Mouse (Mus musculus) heart, embryonic 14.5 days (tissue): ENCODE measurements around the gene Gmnn. TPM values are rescaled to one million over a fixed set of nuclear protein-coding genes. Genes with fewer than 3 reads are reported as not detected.

Experiments
- ATAC-seq: fragments of 200-750 bp; cut with Nextera tagmentation; 2 replicates; pipeline ENCODE4 v1.8.0; 2017; ENCODE audit warnings: low read depth, moderate TSS enrichment; ENCODE audit not compliant: insufficient number of reproducible peaks, insufficient read depth, low FRiP score
- H3K27ac ChIP-seq, 2 experiments: fragments of 200-500 bp in 1 of 2; fragments of 300-500 bp in 1 of 2; sonication (generic) in 1 of 2; replicated peaks in 1 of 2; 2 replicates each; pipeline ENCODE4 v1.5.1; 2012 to 2014; ENCODE audit warnings: low read depth in 2 of 2, low read length in 2 of 2, control low read depth in 1 of 2, mild to moderate bottlenecking in 1 of 2, mixed read lengths in 1 of 2; ENCODE audit not compliant: control insufficient read depth in 1 of 2, insufficient read depth in 1 of 2
- H3K27me3 ChIP-seq: fragments of 300-500 bp; sonication (generic); 2 replicates; pipeline ENCODE4 v1.6.1; 2014; ENCODE audit warnings: mild to moderate bottlenecking, low read length, control low read depth; ENCODE audit not compliant: control insufficient read depth, insufficient read depth
- H3K36me3 ChIP-seq: fragments of 300-500 bp; sonication (generic); 2 replicates; pipeline ENCODE4 v1.6.1; 2014; ENCODE audit warnings: mild to moderate bottlenecking, control low read depth, low read length, mixed read lengths; ENCODE audit not compliant: control insufficient read depth, insufficient read depth
- H3K4me1 ChIP-seq, 2 experiments: fragments of 200-500 bp in 1 of 2; fragments of 300-500 bp in 1 of 2; sonication (generic) in 1 of 2; 2 replicates each; pipeline ENCODE4 v1.6.1; 2012 to 2014; ENCODE audit warnings: low read length in 2 of 2, control low read depth in 1 of 2, mixed read lengths in 1 of 2; ENCODE audit not compliant: control insufficient read depth in 2 of 2, insufficient read depth in 2 of 2
- H3K4me2 ChIP-seq: fragments of 300-500 bp; sonication (generic); 2 replicates; pipeline ENCODE4 v1.6.1; 2014; ENCODE audit warnings: mild to moderate bottlenecking, low read length
- H3K4me3 ChIP-seq, 2 experiments: fragments of 200-500 bp in 1 of 2; fragments of 300-500 bp in 1 of 2; sonication (generic) in 1 of 2; 2 replicates each; pipeline ENCODE4 v1.5.1; 2012 to 2014; ENCODE audit warnings: low read length in 2 of 2, mild to moderate bottlenecking in 2 of 2, control low read depth in 1 of 2, low read depth in 1 of 2, moderate library complexity in 1 of 2; ENCODE audit not compliant: control insufficient read depth in 1 of 2, insufficient read depth in 1 of 2
- H3K9ac ChIP-seq: fragments of 300-500 bp; sonication (generic); 2 replicates; pipeline ENCODE4 v1.6.1; 2014; ENCODE audit warnings: mild to moderate bottlenecking, low read length
- H3K9me3 ChIP-seq: fragments of 300-500 bp; sonication (generic); 2 replicates; pipeline ENCODE4 v1.6.1; 2016; ENCODE audit warnings: low read length, control low read depth; ENCODE audit not compliant: control insufficient read depth
- WGBS: fragments of 180-500 bp; shearing (Covaris S2); extraction: QIAGEN DNeasy Blood & Tissue Kit; methylation state at CpG from one replicate; pipeline ENCODE4 v1.1.7; 2014; 5-methylcytosine and 5-hydroxymethylcytosine counted together
- polyA plus RNA-seq: library from polyadenylated mRNA; unstranded; fragments of >200 nt; fragmentation: Nextera tagmentation; extraction: Ambion mirVana; gene quantifications from 2 replicates; pipeline ENCODE4 v1.2.1, GENCODE M21; 2014

The Gmnn gene
- polyA plus RNA-seq, 1 experiment from 2014 or later = 108 TPM

DNA sequence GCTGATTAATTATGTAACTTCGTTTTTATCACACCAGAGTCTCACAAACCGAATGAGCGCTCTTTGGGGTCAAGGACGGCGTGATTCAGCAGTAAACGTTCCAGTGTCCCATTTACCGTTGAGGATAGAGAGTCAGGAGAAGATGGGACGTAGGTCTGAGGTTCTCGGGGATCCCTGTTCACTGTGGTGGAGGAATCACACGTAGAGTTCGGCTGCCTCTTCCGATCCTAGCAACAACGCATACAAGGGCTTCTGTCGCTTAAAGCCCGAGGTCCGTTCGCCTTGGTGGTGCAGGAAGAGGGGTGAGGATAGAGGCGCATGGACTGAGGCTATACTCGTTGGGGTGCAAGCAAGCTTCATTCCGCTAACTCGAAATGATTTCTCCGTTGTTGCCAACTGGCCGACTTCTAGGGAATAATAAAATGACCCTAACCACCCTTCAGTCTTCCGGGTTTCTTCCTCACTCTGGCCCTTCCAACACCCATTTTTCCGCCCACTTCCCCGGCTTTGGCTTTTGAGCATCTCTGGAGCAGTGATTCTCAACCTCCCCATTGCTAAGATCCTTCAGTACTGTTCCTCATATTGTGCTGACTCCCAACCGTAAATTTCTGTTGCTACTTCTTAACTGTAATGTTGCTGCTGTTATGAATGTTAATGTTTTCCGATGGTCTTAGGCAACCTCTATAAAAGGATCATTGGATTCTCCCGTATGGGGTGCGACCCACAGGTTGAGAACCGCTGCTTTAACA, 38.4 kb upstream of the Gmnn start:
- no peaks in the 10 kb centered on the region for H3K27me3 ChIP-seq
- peak; percentile 1; the same call in 1 of the 2 replicates for ATAC-seq
- under 1% methylated on average over 31 of the region's 31 CpGs for WGBS
- H3K36me3 ChIP-seq = peaks cover 8% of the 10 kb centered on the region
- peaks cover 0 to 21% of the 10 kb centered on the region in 2 experiments; a peak in 3 of 4 replicates for H3K4me1 ChIP-seq
- no peaks in the 10 kb centered on the region for H3K9me3 ChIP-seq
- peak overlapping the region; percentile 91 for H3K4me2 ChIP-seq
- peak overlapping the region; percentile 74 to 99 for H3K4me3 ChIP-seq
- peak overlapping the region; percentile 84 to 88 for H3K27ac ChIP-seq
- H3K9ac ChIP-seq = peak overlapping the region; percentile 99

DNA sequence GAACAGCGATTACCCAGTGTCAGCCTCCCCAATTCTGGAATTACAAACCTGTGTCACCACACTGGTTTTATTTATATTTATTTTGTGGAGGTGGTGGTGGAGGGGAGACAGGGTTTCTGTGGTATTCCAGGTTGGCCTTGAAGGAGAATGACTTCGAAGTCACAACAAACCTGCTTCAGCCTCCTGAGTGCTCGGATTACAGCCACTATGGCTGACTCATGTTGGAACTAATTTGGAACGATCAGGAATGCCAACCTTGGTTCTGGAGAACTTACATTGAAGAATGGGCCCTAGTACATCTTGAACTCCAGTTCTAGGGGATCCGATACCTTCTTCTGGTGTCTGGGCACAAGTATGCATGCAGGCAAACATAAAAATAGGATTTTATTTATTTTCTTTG, 37.7 kb upstream of the Gmnn start:
- 0 out of 2 replicates have a peak, but pooled peaks cover 3% of the 10 kb centered on the region for H3K36me3 ChIP-seq
- peak overlapping the region in 1 of 2 experiments; percentile 99; a peak in 2 of 4 replicates for H3K4me3 ChIP-seq
- WGBS = 60% methylated on average over 5 of the region's 5 CpGs
- peak overlapping the region; percentile 91 for H3K4me2 ChIP-seq
- peaks cover 0 to 17% of the 10 kb centered on the region in 2 experiments; a peak in 3 of 4 replicates for H3K4me1 ChIP-seq
- peak overlapping the region; percentile 99 for H3K9ac ChIP-seq
- no peak for ATAC-seq
- H3K27me3 ChIP-seq = no peaks in the 10 kb centered on the region
- peak overlapping the region in 1 of 2 experiments; percentile 84; a peak in 1 of 4 replicates for H3K27ac ChIP-seq
- H3K9me3 ChIP-seq = no peaks in the 10 kb centered on the region

DNA sequence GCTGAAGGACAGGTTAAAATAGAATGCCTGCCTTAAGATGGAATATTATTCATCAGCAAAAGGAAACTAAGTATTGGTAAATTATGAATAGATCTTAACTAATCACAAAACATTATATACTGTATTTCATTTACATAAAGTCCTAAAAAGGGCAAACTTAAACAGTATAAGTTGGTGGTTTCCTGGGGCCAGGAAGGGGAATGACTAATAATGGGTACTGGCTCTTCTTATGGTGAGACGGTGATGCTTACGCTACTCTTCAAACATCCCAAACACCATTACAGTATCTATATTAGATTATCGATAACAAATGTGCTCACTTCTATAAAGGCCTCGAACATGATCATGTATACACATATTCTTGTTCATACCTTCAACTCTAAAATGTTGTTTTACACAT, 37.0 kb upstream of the Gmnn start:
- no peak for ATAC-seq
- H3K27me3 ChIP-seq = no peaks in the 10 kb centered on the region
- H3K4me1 ChIP-seq = peaks cover 0 to 12% of the 10 kb centered on the region in 2 experiments; a peak in 3 of 4 replicates
- no peaks in the 10 kb centered on the region for H3K9me3 ChIP-seq
- H3K4me2 ChIP-seq = no peak overlapping the region
- WGBS = 97% methylated on average over 4 of the region's 4 CpGs
- H3K4me3 ChIP-seq = no peak overlapping the region
- H3K9ac ChIP-seq = no peak overlapping the region
- 0 out of 2 replicates have a peak, but pooled peaks cover 3% of the 10 kb centered on the region for H3K36me3 ChIP-seq
- H3K27ac ChIP-seq = no peak overlapping the region

DNA sequence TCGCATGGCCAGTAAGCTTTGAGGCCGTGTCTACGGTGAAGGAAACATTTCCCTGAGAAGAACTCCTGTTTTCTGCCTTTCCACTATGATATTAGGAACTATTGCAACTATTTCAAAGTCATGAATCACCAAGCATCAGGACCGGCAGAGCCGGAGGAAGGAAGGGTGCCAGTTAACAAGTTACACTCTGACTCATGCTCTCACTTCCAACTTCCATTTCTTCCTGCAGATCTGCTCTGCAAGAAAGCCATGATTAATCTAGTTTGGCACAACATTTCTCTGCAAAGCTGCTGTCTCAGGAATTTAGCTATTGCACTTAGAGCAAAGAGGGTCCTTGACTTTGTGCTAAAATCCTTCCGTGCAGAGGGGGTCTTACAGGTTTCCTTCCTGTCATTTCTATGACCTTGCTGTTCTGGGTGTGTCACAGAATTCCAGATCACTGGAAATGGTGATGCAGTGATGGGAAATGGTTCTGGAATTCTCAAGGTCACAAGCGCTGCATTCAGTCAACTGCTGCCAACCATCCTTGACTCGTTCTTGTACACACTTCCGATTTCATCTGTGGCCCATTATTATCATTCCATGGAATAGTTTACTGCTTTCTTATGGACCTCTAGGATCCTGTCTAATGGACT, 30.8 kb upstream of the Gmnn start:
- 72% methylated on average over 9 of the region's 9 CpGs for WGBS
- ATAC-seq = no peak
- Histone ChIP-seq H3K4me1 (no peaks in the 10 kb centered on the region), H3K27me3 (no peaks in the 10 kb centered on the region), H3K9ac (no peak overlapping the region), H3K27ac (no peak overlapping the region), H3K4me2 (no peak overlapping the region), H3K36me3 (no peaks in the 10 kb centered on the region), H3K4me3 (no peak overlapping the region), H3K9me3 (no peaks in the 10 kb centered on the region)

- Histone ChIP-seq H3K4me1 (no peaks in the 10 kb centered on the region), H3K36me3 (no peaks in the 10 kb centered on the region), H3K27me3 (no peaks in the 10 kb centered on the region), H3K4me2 (no peak overlapping the region), H3K27ac (no peak overlapping the region), H3K4me3 (no peak overlapping the region), H3K9me3 (no peaks in the 10 kb centered on the region), H3K9ac (no peak overlapping the region)
- WGBS = 68% methylated on average over 2 of the region's 2 CpGs
- ATAC-seq = no peak
Measured at GRCm38 (mm10) chr13:24791349-24791748, 29.6 kb upstream of the Gmnn start.

- ATAC-seq = no peak
- Histone ChIP-seq H3K4me2 (no peak overlapping the region), H3K36me3 (no peaks in the 10 kb centered on the region), H3K4me1 (no peaks in the 10 kb centered on the region), H3K27me3 (no peaks in the 10 kb centered on the region), H3K4me3 (no peak overlapping the region), H3K9ac (no peak overlapping the region), H3K27ac (no peak overlapping the region), H3K9me3 (no peaks in the 10 kb centered on the region)
- WGBS = 79% methylated on average over 5 of the region's 5 CpGs
Measured at GRCm38 (mm10) chr13:24787477-24787876, 25.8 kb upstream of the Gmnn start.

DNA sequence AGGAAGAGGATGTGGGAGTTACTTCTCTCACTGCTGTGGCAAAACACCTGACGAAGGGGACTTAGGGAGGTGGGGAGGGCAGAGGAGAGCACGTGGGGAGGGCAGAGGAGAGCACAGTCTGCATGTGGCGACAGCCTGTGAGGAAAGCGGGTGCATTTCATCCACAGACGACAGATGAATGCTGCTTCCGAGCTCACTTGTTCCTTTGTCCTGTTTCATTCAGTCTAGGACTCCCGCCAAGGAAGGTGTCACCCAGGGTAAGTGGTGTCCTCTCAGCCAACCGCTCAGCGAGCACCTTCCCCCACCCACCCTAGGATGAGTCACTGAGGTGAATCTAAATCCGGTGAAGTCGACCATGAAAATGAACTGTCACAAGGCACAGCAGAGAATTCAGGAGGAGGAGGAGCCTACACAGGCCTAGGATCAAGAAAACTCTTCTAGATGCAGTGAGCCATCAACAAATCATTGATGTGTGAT, 24.3 kb upstream of the Gmnn start:
- ATAC-seq = no peak
- Histone ChIP-seq H3K9me3 (no peaks in the 10 kb centered on the region), H3K4me2 (no peak overlapping the region)

More for the DNA sequence above, 24.3 kb upstream of the Gmnn start:
- H3K36me3 ChIP-seq = no peaks in the 10 kb centered on the region
- H3K27me3 ChIP-seq = no peaks in the 10 kb centered on the region
- no peak overlapping the region for H3K4me3 ChIP-seq
- H3K27ac ChIP-seq = no peak overlapping the region
- WGBS = 37% methylated on average over 11 of the region's 11 CpGs
- H3K9ac ChIP-seq = no peak overlapping the region
- H3K4me1 ChIP-seq = peaks cover 3 to 4% of the 10 kb centered on the region in 2 experiments; a peak in 1 of 4 replicates
